Mouse (Mus musculus): ENCODE data around the gene Tfec.

Tfec gene

GRCm38 (mm10) chr6:16794036-16794435, 104.2 kb downstream of the Tfec start:
- DNase-seq (ENCODE audit: low read depth), result no peak

- no peak for DNase-seq (ENCODE audit: low read depth)
Observed at GRCm38 (mm10) chr6:16785166-16785565, 113.1 kb downstream of the Tfec start.

Measured in c-Kit-positive CD71-positive TER-119-negative erythroid progenitor cells, embryonic 14.5 days (primary cell).